Mouse (Mus musculus) thymus, adult 2 months (tissue): Measurements from ENCODE around the gene Taar8a. TPM values are rescaled to one million over a fixed set of nuclear protein-coding genes. Genes with fewer than 3 reads are reported as not detected.
"Not testable (repeated sequence)": the region's sequence is repeated elsewhere in the genome, so short reads cannot be mapped to it uniquely, and the experiment has no call there.

ENCODE experiments used
- DNase-seq: peaks from one replicate; pipeline ENCODE4 v3.0.0; 2021
- H3K27ac ChIP-seq: fragments of 200-500 bp; 2 replicates; pipeline ENCODE4 v1.5.1; 2012; ENCODE audit warnings: low read length, control low read depth; ENCODE audit not compliant: control insufficient read depth, insufficient read depth
- H3K27me3 ChIP-seq: fragments of 200-500 bp; 2 replicates; pipeline ENCODE4 v1.6.1; 2012; ENCODE audit warnings: mild to moderate bottlenecking, low read length, moderate library complexity, mixed read lengths; ENCODE audit not compliant: control insufficient read depth, insufficient read depth
- H3K36me3 ChIP-seq: fragments of 200-500 bp; 2 replicates; pipeline ENCODE4 v1.6.1; 2012; ENCODE audit warnings: mild to moderate bottlenecking, low read length, moderate library complexity; ENCODE audit not compliant: control insufficient read depth, insufficient read depth
- H3K4me1 ChIP-seq: fragments of 200-500 bp; replicated peaks from 2 replicates; pipeline ENCODE4 v1.6.1; 2012; ENCODE audit warnings: low read length; ENCODE audit not compliant: control insufficient read depth, insufficient read depth
- H3K4me3 ChIP-seq: fragments of 200-500 bp; 2 replicates; pipeline ENCODE4 v1.5.1; 2012; ENCODE audit warnings: mild to moderate bottlenecking, low read length, control low read depth, moderate library complexity; ENCODE audit not compliant: control insufficient read depth, insufficient read depth
- CTCF ChIP-seq: fragments of 200-500 bp; IDR thresholded peaks from 2 replicates; pipeline ENCODE4 v1.5.1; 2012; ENCODE audit warnings: mild to moderate bottlenecking, control low read depth, low read length, moderate library complexity, borderline replicate concordance; ENCODE audit not compliant: control insufficient read depth, poor library complexity, insufficient read depth; ENCODE audit errors: extremely low read depth
- POLR2A ChIP-seq: fragments of 200-500 bp; IDR thresholded peaks from 2 replicates; pipeline ENCODE4 v1.6.1; 2012; ENCODE audit warnings: mild to moderate bottlenecking, low read length, control low read depth, moderate library complexity; ENCODE audit not compliant: control insufficient read depth, poor library complexity, insufficient read depth; ENCODE audit errors: extremely low read depth
- WGBS: fragments of 180-500 bp; shearing (Covaris S2); methylation state at CpG from one replicate; pipeline ENCODE4 v1.1.7; 2018; 5-methylcytosine and 5-hydroxymethylcytosine counted together
- polyA plus RNA-seq: library from polyadenylated mRNA; depleted of rRNA; stranded (reverse); fragments of >200 nt; gene quantifications from 2 replicates; pipeline ENCODE4 v1.2.3, GENCODE M21; 2012; rRNA removed

Gene Taar8a
- polyA plus RNA-seq, 1 experiment, result not detected

DNA sequence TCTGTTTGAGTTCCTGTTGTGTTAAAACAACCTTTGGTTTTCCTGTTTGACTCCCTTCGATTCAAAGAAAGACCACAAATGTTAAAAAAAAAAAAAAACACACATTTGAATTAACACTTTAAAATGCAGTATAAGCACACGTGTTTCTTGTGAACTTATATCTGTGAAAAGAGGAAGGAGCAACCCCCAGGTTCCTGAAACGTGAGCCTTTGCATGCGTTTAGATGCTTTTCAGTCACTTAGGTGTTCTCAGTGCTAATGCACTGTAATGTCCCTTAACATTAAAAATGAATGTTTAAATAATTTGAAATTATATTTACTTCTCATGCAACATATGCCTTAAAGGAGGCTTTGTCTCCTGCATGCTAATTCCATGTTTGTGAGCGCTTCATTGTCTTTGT lies 31.4 kb downstream of the Taar8a start:
- Histone ChIP-seq H3K27me3 (no peaks in the 10 kb centered on the region), H3K36me3 (no peaks in the 10 kb centered on the region), H3K4me1 (no peaks in the 10 kb centered on the region), H3K27ac (no peak overlapping the region), H3K4me3 (no peak overlapping the region)
- 22% methylated on average over 5 of the region's 5 CpGs for WGBS
- TF ChIP-seq POLR2A (no peak), CTCF (no peak)
- no peak for DNase-seq

- no peaks in the 10 kb centered on the region for H3K4me1 ChIP-seq
- DNase-seq, result no peak
- TF ChIP-seq POLR2A, result no peak
- no peak for TF ChIP-seq CTCF
- no peaks in the 10 kb centered on the region for H3K27me3 ChIP-seq
- 86% methylated on average over 3 of the region's 3 CpGs for WGBS
- H3K36me3 ChIP-seq, result no peaks in the 10 kb centered on the region
- H3K27ac ChIP-seq, result no peak overlapping the region
- H3K4me3 ChIP-seq, result no peak overlapping the region
Measured at GRCm38 (mm10) chr10:24108236-24108635, 31.9 kb downstream of the Taar8a start.

- H3K4me1 ChIP-seq, H3K36me3 ChIP-seq, H3K27ac ChIP-seq, DNase-seq, H3K4me3 ChIP-seq, H3K27me3 ChIP-seq: not testable (repeated sequence)
- 96% methylated on average over 8 of the region's 8 CpGs for WGBS
Measured at GRCm38 (mm10) chr10:24109434-24109833, 33.1 kb downstream of the Taar8a start, which contains the start of gene Taar9. Taar9 (minus strand) TSS chr10:24109534.

DNA sequence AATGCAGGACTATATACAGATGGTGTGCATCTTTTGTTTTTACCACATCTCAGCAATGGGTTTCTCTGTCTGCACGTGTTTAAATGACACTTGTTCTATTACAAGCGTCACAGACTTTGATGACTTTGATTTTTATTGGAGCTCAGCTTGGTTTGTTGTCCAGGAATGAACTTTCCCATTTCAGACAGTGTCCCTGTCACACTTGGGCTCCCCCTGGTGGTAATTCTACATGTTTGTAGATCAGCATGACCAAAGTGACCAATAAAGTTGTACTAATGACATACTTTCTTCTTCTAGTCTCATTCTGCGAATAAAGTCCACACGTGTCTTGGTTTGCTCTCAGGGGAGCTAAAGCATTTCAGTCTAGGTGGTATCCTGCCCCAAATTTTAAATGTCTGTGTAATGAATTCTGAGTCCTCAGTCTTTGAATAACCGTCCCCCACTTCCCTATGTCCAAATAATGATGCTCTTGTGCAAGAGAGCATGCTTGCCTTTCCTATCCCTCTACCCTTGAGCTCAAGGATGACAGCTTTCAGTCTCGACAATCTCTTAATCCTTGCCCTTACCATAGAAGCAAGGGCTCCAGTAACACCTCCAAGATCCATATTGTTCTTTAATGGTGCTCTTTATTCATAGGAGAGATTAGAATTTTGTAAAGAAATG lies 34.9 kb downstream of the Taar8a start:
- DNase-seq, result peak; percentile 17
- 53% methylated on average over 6 of the region's 6 CpGs for WGBS
- TF ChIP-seq CTCF (no peak), POLR2A (no peak)
- no peak overlapping the region for H3K4me3 ChIP-seq
- no peaks in the 10 kb centered on the region for H3K4me1 ChIP-seq
- no peaks in the 10 kb centered on the region for H3K27me3 ChIP-seq
- H3K36me3 ChIP-seq, result no peaks in the 10 kb centered on the region
- no peak overlapping the region for H3K27ac ChIP-seq

Other genes with a start within 250 kb of the Taar8a start
- 1.8 and 2.0 TPM in 2 replicates for gene Vnn3, start 225.0 kb upstream of the Taar8a start, polyA plus RNA-seq
- 1.00 and 1.1 TPM in 2 replicates for gene Vnn1, start 181.8 kb upstream of the Taar8a start, polyA plus RNA-seq
- gene Taar1, start 156.1 kb upstream of the Taar8a start, polyA plus RNA-seq, result not detected in 2 replicates
- gene Taar2, start 137.9 kb upstream of the Taar8a start, polyA plus RNA-seq, result not detected in 2 replicates
- not detected in 2 replicates for gene Taar3, start 126.9 kb upstream of the Taar8a start, polyA plus RNA-seq
- gene Taar4, start 116.0 kb upstream of the Taar8a start, polyA plus RNA-seq, result 0.12 TPM in 1 of 2 replicates, not detected in the other
- not detected in 2 replicates for gene Taar5, start 105.8 kb upstream of the Taar8a start, polyA plus RNA-seq
- not detected in 2 replicates for gene Taar6, start 90.9 kb upstream of the Taar8a start, polyA plus RNA-seq
- gene Taar7a, start 83.0 kb upstream of the Taar8a start, polyA plus RNA-seq, result not detected in 2 replicates
- not detected in 2 replicates for gene Taar7b, start 76.6 kb upstream of the Taar8a start, polyA plus RNA-seq
- gene Taar7d, start 49.3 kb upstream of the Taar8a start, polyA plus RNA-seq, result not detected in 2 replicates
- not detected in 2 replicates for gene Taar7e, start 38.9 kb upstream of the Taar8a start, polyA plus RNA-seq
- not detected in 2 replicates for gene Taar7f, start 27.0 kb upstream of the Taar8a start, polyA plus RNA-seq
- not detected in 2 replicates for gene Taar8b, start 15.8 kb downstream of the Taar8a start, polyA plus RNA-seq
- gene Taar8c, start 25.4 kb downstream of the Taar8a start, polyA plus RNA-seq, result not detected in 2 replicates
- not detected in 2 replicates for gene Taar9, start 33.0 kb downstream of the Taar8a start, polyA plus RNA-seq
- gene Stx7, start 72.8 kb downstream of the Taar8a start, polyA plus RNA-seq, result 42.2 and 46.3 TPM in 2 replicates
- gene Moxd1, start 147.0 kb downstream of the Taar8a start, polyA plus RNA-seq, result 0.59 and 2.3 TPM in 2 replicates